In the genomic region with DNA sequence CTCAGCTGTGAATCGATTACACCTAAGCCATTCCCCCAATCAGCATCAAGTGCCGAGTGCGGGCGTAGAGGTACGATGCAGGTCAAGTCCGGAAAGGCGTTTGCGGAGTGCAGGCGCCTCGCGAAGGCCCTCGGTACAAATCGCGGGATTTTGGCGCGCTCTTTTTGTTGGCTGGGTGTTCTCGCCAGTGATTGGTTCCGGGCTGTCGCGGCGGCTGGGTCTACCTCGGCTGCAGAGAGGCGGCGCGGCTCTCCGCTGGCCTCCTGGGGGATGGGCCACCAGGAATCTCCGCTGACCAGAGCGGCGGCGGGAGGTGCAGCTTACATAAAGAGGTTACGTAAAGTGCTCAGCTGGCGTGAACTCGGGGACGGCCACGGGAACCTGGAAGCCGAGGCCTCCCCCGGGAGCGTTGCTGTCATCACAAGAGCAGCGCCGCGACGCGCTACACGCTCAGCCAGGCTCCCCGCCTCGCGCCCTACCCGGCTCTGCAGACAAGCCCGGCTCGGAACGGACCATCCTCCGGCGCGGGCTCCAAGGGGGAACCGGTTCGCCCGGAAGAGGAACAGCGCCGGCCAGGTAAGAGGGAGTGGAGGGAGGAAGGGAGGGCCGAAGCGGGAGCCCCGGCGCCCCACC, we compare ENCODE assay signal across 7 mouse cellular contexts. TPM values are rescaled to one million over a fixed set of nuclear protein-coding genes. Genes with fewer than 3 reads are reported as not detected.
DNase-seq lines count a peak whose midpoint lies in the region; ATAC-seq lines count a peak whose summit lies in the region.

Stk35 (plus strand) TSS at position 247 of the 633 bp plus-strand sequence.

- intact Hi-C loops in left cerebral cortex, postnatal 36 days (cut with DNase I): loop anchor here (2.0 kb wide), 1 partner anchor 72 kb away; no protein-coding TSS in a partner anchor

- H3K27ac ChIP-seq in intestine, embryonic 16.5 days (ENCODE audit: low read length): peak within 1 kb of the TSS; percentile 99
- peak within 1 kb of the TSS; percentile 93 for H3K27ac ChIP-seq in midbrain, embryonic 11.5 days (ENCODE audit: low read depth, low read length)

- peak within 1 kb of the TSS; percentile 94 for H3K9ac ChIP-seq in intestine, embryonic 16.5 days (ENCODE audit: low read depth, low read length)
- peak within 1 kb of the TSS; percentile 85 for H3K9ac ChIP-seq in midbrain, embryonic 11.5 days (ENCODE audit: low read length)

- DNase-seq in adrenal gland, adult 18-20 months (ENCODE audit: low spot score in 2 of 2): peak; percentile 80 to 83
- DNase-seq in embryo, embryonic 11 days: peak; percentile 96
- peak; percentile 60 to 86 for DNase-seq in gastrocnemius, postnatal 4 days (ENCODE audit: low spot score in 2 of 2)
- peak; percentile 90 for DNase-seq in left cerebral cortex, postnatal 36 days (ENCODE audit: low spot score in 2 of 2)
- peak; percentile 99 for DNase-seq in midbrain, embryonic 11.5 days (ENCODE audit: low spot score, missing footprints)
- DNase-seq in skeletal muscle tissue, adult 2 months (ENCODE audit: low read depth, low spot score): peak; percentile 93

- H3K4me3 ChIP-seq in intestine, embryonic 16.5 days (ENCODE audit: low read length): peak within 1 kb of the TSS; percentile 82
- H3K4me3 ChIP-seq in midbrain, embryonic 11.5 days (ENCODE audit: low read depth, low read length): peak within 1 kb of the TSS; percentile 91

- peak; percentile 89 for ATAC-seq in intestine, embryonic 16.5 days
- peak; percentile 90 for ATAC-seq in midbrain, embryonic 11.5 days (ENCODE audit: low FRiP score)

- H3K4me1 ChIP-seq in intestine, embryonic 16.5 days (ENCODE audit: control insufficient read depth, insufficient read depth, low read length): peaks cover 21% of the 10 kb centered on the region
- H3K4me1 ChIP-seq in midbrain, embryonic 11.5 days (ENCODE audit: control insufficient read depth, insufficient read depth, low read length): peaks cover 22% of the 10 kb centered on the region

- no peaks in the 10 kb centered on the region for H3K27me3 ChIP-seq in intestine, embryonic 16.5 days (replicated peaks; ENCODE audit: control insufficient read depth, insufficient read depth, low read length)
- no peaks in the 10 kb centered on the region for H3K27me3 ChIP-seq in midbrain, embryonic 11.5 days (ENCODE audit: control insufficient read depth, insufficient read depth, low read length)

- H3K36me3 ChIP-seq in intestine, embryonic 16.5 days (ENCODE audit: control insufficient read depth, insufficient read depth, low read length): no peaks in the 10 kb centered on the region
- 0 out of 2 replicates have a peak, but pooled peaks cover 3% of the 10 kb centered on the region for H3K36me3 ChIP-seq in midbrain, embryonic 11.5 days (ENCODE audit: control insufficient read depth, insufficient read depth, low read length)

- under 1% methylated on average over 63 of the region's 63 CpGs for WGBS in intestine, embryonic 16.5 days
- WGBS in midbrain, embryonic 11.5 days: under 1% methylated on average over 54 of the region's 63 CpGs

- peak within 1 kb of the TSS; percentile 94 for H3K4me2 ChIP-seq in intestine, embryonic 16.5 days (ENCODE audit: low read depth, low read length)
- H3K4me2 ChIP-seq in midbrain, embryonic 11.5 days: peak within 1 kb of the TSS; percentile 95

- H3K9me3 ChIP-seq in intestine, embryonic 16.5 days (ENCODE audit: control insufficient read depth, low read length): no peaks in the 10 kb centered on the region
- no peaks in the 10 kb centered on the region for H3K9me3 ChIP-seq in midbrain, embryonic 11.5 days (ENCODE audit: control insufficient read depth, low read length)

RNA-seq across cellular contexts. Expression of gene Stk35, which starts in this region (rescaled TPM):
- total RNA-seq in adrenal gland, adult 18-20 months (2021): 10 to 100 TPM; 25.1 to 26.2 TPM
- total RNA-seq in gastrocnemius, postnatal 4 days (2021): 10 to 100 TPM; 11.5 to 11.9 TPM
- 4.5 and 5.4 TPM in 2 replicates for polyA plus RNA-seq in intestine, embryonic 16.5 days (2015; fragmentation: Nextera tagmentation; extraction: Ambion mirVana)
- total RNA-seq in left cerebral cortex, postnatal 36 days (2021): 10 to 100 TPM; 33.7 to 34.5 TPM
- 14.3 and 14.6 TPM in 2 replicates for polyA plus RNA-seq in midbrain, embryonic 11.5 days (2014; fragmentation: Nextera tagmentation; extraction: Ambion mirVana)

Comparison
In these comparisons a context has a peak if more than half of its experiments do, and no peak if none do; other contexts are left out.
1. Peak in every context shown above with its lines: DNase-seq, ATAC-seq, H3K4me3 ChIP-seq and H3K27ac ChIP-seq.